Mouse (Mus musculus) CH12.LX (cell line): ENCODE measurements at regions not wholly inside any gene's neighbourhood (a gene's known extent, or its start where the extent isn't known, plus 50 kb on each side); places are given as distances from the start of the nearest gene placed in this dataset.

Experiments used
- DNase-seq: peaks from one replicate; pipeline ENCODE4 v3.0.0-alpha.2; 2013; ENCODE audit errors: extremely low read depth
- H3K27ac ChIP-seq: 2 replicates; pipeline ENCODE4 v1.5.1; 2012; ENCODE audit warnings: low read depth, mild to moderate bottlenecking, control low read depth, moderate library complexity; ENCODE audit not compliant: insufficient read depth
- H3K27me3 ChIP-seq: replicated peaks from 2 replicates; pipeline ENCODE3; 2012; ENCODE audit warnings: inconsistent platforms
- H3K36me3 ChIP-seq, 2 experiments: replicated peaks in 1 of 2; 2 replicates each; pipeline versions ENCODE3 to v1.6.1; 2012; ENCODE audit warnings: inconsistent platforms in 1 of 2, low read length in 1 of 2, mild to moderate bottlenecking in 1 of 2, mixed read lengths in 1 of 2, moderate library complexity in 1 of 2; ENCODE audit not compliant: control insufficient read depth in 1 of 2, insufficient read depth in 1 of 2
- H3K4me1 ChIP-seq, 2 experiments: 2 replicates each; pipeline ENCODE4 v1.6.1; 2012; ENCODE audit warnings: inconsistent platforms in 1 of 2, moderate library complexity in 1 of 2; ENCODE audit not compliant: insufficient read depth in 2 of 2, control insufficient read depth in 1 of 2
- H3K4me2 ChIP-seq: 2 replicates; pipeline ENCODE4 v1.6.1; 2012; ENCODE audit warnings: low read depth, mild to moderate bottlenecking, control low read depth; ENCODE audit not compliant: poor library complexity, insufficient read depth, severe bottlenecking
- H3K4me3 ChIP-seq, 3 experiments: fragments of 150-350 bp in 1 of 3; sonication (generic) in 1 of 3; replicated peaks in 1 of 3; 2 replicates each; pipeline versions ENCODE3 to v1.5.1; 2011 to 2012; ENCODE audit warnings: low read depth in 2 of 3, low read length in 2 of 3, mild to moderate bottlenecking in 2 of 3, moderate library complexity in 2 of 3, control low read depth in 1 of 3, improper control_type of control experiment in 1 of 3, inconsistent platforms in 1 of 3, mixed read lengths in 1 of 3; ENCODE audit not compliant: poor library complexity in 1 of 3
- H3K79me2 ChIP-seq: replicated peaks from 2 replicates; pipeline ENCODE4 v1.6.1; 2012; ENCODE audit warnings: mild to moderate bottlenecking, moderate library complexity; ENCODE audit not compliant: control insufficient read depth, poor library complexity, insufficient read depth, severe bottlenecking; ENCODE audit errors: extremely low read depth
- H3K9ac ChIP-seq: 2 replicates; pipeline ENCODE4 v1.6.1; 2012; ENCODE audit warnings: low read depth, mild to moderate bottlenecking, control low read depth, moderate library complexity; ENCODE audit not compliant: insufficient read depth
- H3K9me3 ChIP-seq: replicated peaks from 2 replicates; pipeline ENCODE3; 2012; ENCODE audit warnings: low read length, inconsistent platforms, mixed read lengths
- BHLHE40 ChIP-seq: IDR thresholded peaks from 2 replicates; pipeline ENCODE4 v1.6.1; 2011; ENCODE audit warnings: mild to moderate bottlenecking, low read depth, low read length, improper control_type of control experiment
- CHD1 ChIP-seq: IDR thresholded peaks from 2 replicates; pipeline ENCODE4 v1.6.1; 2012; ENCODE audit warnings: low read depth, low read length, improper control_type of control experiment, inconsistent platforms
- E2F4 ChIP-seq: IDR thresholded peaks from 2 replicates; pipeline ENCODE4 v1.6.1; 2011; ENCODE audit warnings: low read depth, low read length, improper control_type of control experiment; ENCODE audit not compliant: insufficient replicate concordance
- ETS1 ChIP-seq: conservative IDR thresholded peaks from 2 replicates; pipeline ENCODE4 v1.6.1; 2012; ENCODE audit warnings: low read depth, mild to moderate bottlenecking, inconsistent platforms, low read length, improper control_type of control experiment, moderate library complexity
- IRF4 ChIP-seq: IDR thresholded peaks from 2 replicates; pipeline ENCODE4 v1.6.1; 2014; ENCODE audit warnings: low read depth, mild to moderate bottlenecking, inconsistent platforms, low read length, improper control_type of control experiment
- JUN ChIP-seq: IDR thresholded peaks from 2 replicates; pipeline ENCODE4 v1.6.1; 2011; ENCODE audit warnings: low read depth, mild to moderate bottlenecking, low read length, improper control_type of control experiment, moderate library complexity; ENCODE audit not compliant: insufficient read depth
- KAT2A ChIP-seq: IDR thresholded peaks from 2 replicates; pipeline ENCODE4 v1.6.1; 2012; ENCODE audit warnings: low read length, improper control_type of control experiment, inconsistent platforms; ENCODE audit not compliant: insufficient replicate concordance
- MAX ChIP-seq: IDR thresholded peaks from 2 replicates; pipeline ENCODE4 v1.6.1; 2011; ENCODE audit warnings: low read length, improper control_type of control experiment
- MYC ChIP-seq: IDR thresholded peaks from 2 replicates; pipeline ENCODE4 v1.6.1; 2011; ENCODE audit warnings: low read depth, mild to moderate bottlenecking, improper control_type of control experiment, low read length
- NELFE ChIP-seq: IDR thresholded peaks from 2 replicates; pipeline ENCODE4 v1.6.1; 2011; ENCODE audit warnings: low read depth, low read length, improper control_type of control experiment
- POLR2AphosphoS2 ChIP-seq: IDR thresholded peaks from 2 replicates; pipeline ENCODE4 v1.6.1; 2011; ENCODE audit warnings: low read depth, low read length, improper control_type of control experiment
- RCOR1 ChIP-seq: conservative IDR thresholded peaks from 2 replicates; pipeline ENCODE4 v1.6.1; 2012; ENCODE audit warnings: low read depth, mild to moderate bottlenecking, inconsistent platforms, low read length, improper control_type of control experiment
- SIN3A ChIP-seq: IDR thresholded peaks from 2 replicates; pipeline ENCODE4 v1.6.1; 2012; ENCODE audit warnings: low read length, improper control_type of control experiment, inconsistent platforms
- SMC3 ChIP-seq: IDR thresholded peaks from 2 replicates; pipeline ENCODE4 v1.6.1; 2011; ENCODE audit warnings: low read depth, low read length, improper control_type of control experiment
- TBP ChIP-seq: conservative IDR thresholded peaks from 2 replicates; pipeline ENCODE4 v1.6.1; 2011; ENCODE audit warnings: low read depth, low read length, improper control_type of control experiment
- UBTF ChIP-seq: IDR thresholded peaks from 2 replicates; pipeline ENCODE4 v1.6.1; 2012; ENCODE audit warnings: low read depth, mild to moderate bottlenecking, inconsistent platforms, low read length, improper control_type of control experiment, moderate library complexity
- USF2 ChIP-seq: conservative IDR thresholded peaks from 2 replicates; pipeline ENCODE4 v1.6.1; 2011; ENCODE audit warnings: low read depth, low read length, improper control_type of control experiment
- ZKSCAN1 ChIP-seq: IDR thresholded peaks from 2 replicates; pipeline ENCODE4 v1.6.1; 2012; ENCODE audit warnings: low read depth, inconsistent platforms, low read length, improper control_type of control experiment, borderline replicate concordance
- ZNF384 ChIP-seq: IDR thresholded peaks from 2 replicates; pipeline ENCODE4 v1.6.1; 2012; ENCODE audit warnings: low read depth, low read length, improper control_type of control experiment, inconsistent platforms
- dilution Hi-C: fragments of 300-500 bp; cut with MboI; formaldehyde crosslinking; loops from 2 replicates; pipeline ENCODE4 v1.14.3; 2020; ENCODE audit warnings: low sequenced_read_pairs; ENCODE audit not compliant: extremely low pct_unique_long_range_greater_than_20kb, extremely low pct_ligation_motif_present
- in situ Hi-C: fragments of 300-500 bp; cut with MboI; formaldehyde crosslinking; loops from 3 replicates; pipeline ENCODE4 v1.14.3; 2019; ENCODE audit warnings: low sequenced_read_pairs, low pct_ligation_motif_present, low pct_unique_long_range_greater_than_20kb, mixed read lengths

GRCm38 (mm10) chr5:44387237-44387810 lies 160.9 kb upstream of the Tapt1 start:
- H3K27me3 ChIP-seq: no peaks in the 10 kb centered on the region
- dilution Hi-C loops: no loop called here
- H3K4me2 ChIP-seq: no peak overlapping the region
- in situ Hi-C loops: no loop called here
- no peak overlapping the region for H3K27ac ChIP-seq
- TF ChIP-seq TBP (no peak), ZKSCAN1 (no peak), BHLHE40 (no peak), SMC3 (no peak), MYC (no peak), CHD1 (no peak), USF2 (no peak), KAT2A (no peak), NELFE (no peak)
- H3K4me1 ChIP-seq: no peaks in the 10 kb centered on the region
- H3K4me3 ChIP-seq: no peak overlapping the region
- no peak for DNase-seq
- H3K79me2 ChIP-seq: no peaks in the 10 kb centered on the region
- H3K9ac ChIP-seq: no peak overlapping the region
- no peaks in the 10 kb centered on the region for H3K9me3 ChIP-seq
- no peaks in the 10 kb centered on the region for H3K36me3 ChIP-seq

- no peak overlapping the region for H3K4me3 ChIP-seq
- in situ Hi-C loops (no loop called here), dilution Hi-C loops (no loop called here)
- no peak overlapping the region for H3K4me2 ChIP-seq
- no peaks in the 10 kb centered on the region for H3K27me3 ChIP-seq
- H3K9ac ChIP-seq: no peak overlapping the region
- TF ChIP-seq ZNF384 (no peak), JUN (no peak), RCOR1 (no peak), UBTF (no peak), MAX (no peak), IRF4 (no peak), SIN3A (no peak), POLR2AphosphoS2 (no peak), E2F4 (no peak), MYC (no peak), CHD1 (no peak), ETS1 (no peak)
- no peaks in the 10 kb centered on the region for H3K9me3 ChIP-seq
- no peak overlapping the region for H3K27ac ChIP-seq
- H3K79me2 ChIP-seq: no peaks in the 10 kb centered on the region
- H3K4me1 ChIP-seq: no peaks in the 10 kb centered on the region
- DNase-seq: no peak
- H3K36me3 ChIP-seq: no peaks in the 10 kb centered on the region
These were observed 159.8 kb upstream of the Tapt1 start for GRCm38 (mm10) chr5:44386176-44386575.
